Mouse (Mus musculus): ENCODE measurements around the gene Zdhhc3. TPM values are rescaled to one million over a fixed set of nuclear protein-coding genes. Genes with fewer than 3 reads are reported as not detected.

Gene Zdhhc3
- polyA plus RNA-seq, 1 experiment from 2014 or later: 68.4 TPM

GRCm38 (mm10) chr9:123150241-123151020 is 37.4 kb upstream of the Zdhhc3 start, which contains the start of gene Clec3b:
Clec3b (plus strand) TSS chr9:123150946.
- Histone ChIP-seq H3K4me2 (no peak within 1 kb of the TSS), H3K27ac (ENCODE audit: low read depth, low read length) (no peak within 1 kb of the TSS), H3K9ac (ENCODE audit: low read length) (no peak within 1 kb of the TSS), H3K9me3 (ENCODE audit: control insufficient read depth, low read length) (no peaks in the 10 kb centered on the region), H3K4me1 (ENCODE audit: control insufficient read depth, insufficient read depth, low read length) (no peaks in the 10 kb centered on the region), H3K4me3 (ENCODE audit: low read depth, low read length) (no peak within 1 kb of the TSS), H3K36me3 (ENCODE audit: control insufficient read depth, insufficient read depth, low read length) (no peaks in the 10 kb centered on the region), H3K27me3 (ENCODE audit: control insufficient read depth, insufficient read depth, low read length) (no peaks in the 10 kb centered on the region)
- DNase-seq (ENCODE audit: low spot score, missing footprints): no peak
- no peak for ATAC-seq (ENCODE audit: low FRiP score)
- WGBS: 85% methylated on average over 5 of the region's 5 CpGs

- Histone ChIP-seq H3K36me3 (ENCODE audit: control insufficient read depth, insufficient read depth, low read length) (no peaks in the 10 kb centered on the region), H3K27me3 (ENCODE audit: control insufficient read depth, insufficient read depth, low read length) (no peaks in the 10 kb centered on the region), H3K4me2 (no peak overlapping the region), H3K27ac (ENCODE audit: low read depth, low read length) (no peak overlapping the region), H3K9me3 (ENCODE audit: control insufficient read depth, low read length) (no peaks in the 10 kb centered on the region), H3K9ac (ENCODE audit: low read length) (no peak overlapping the region), H3K4me1 (ENCODE audit: control insufficient read depth, insufficient read depth, low read length) (no peaks in the 10 kb centered on the region), H3K4me3 (ENCODE audit: low read depth, low read length) (no peak overlapping the region)
- ATAC-seq (ENCODE audit: low FRiP score) (no peak), DNase-seq (ENCODE audit: low spot score, missing footprints) (no peak)
- WGBS: 79% methylated on average over 5 of the region's 5 CpGs
These were observed 35.4 kb upstream of the Zdhhc3 start for GRCm38 (mm10) chr9:123148430-123148829.

GRCm38 (mm10) chr9:123139887-123140614 is 27.0 kb upstream of the Zdhhc3 start:
- WGBS: 84% methylated on average over 4 of the region's 4 CpGs

GRCm38 (mm10) chr9:123138891-123139474 is 26.0 kb upstream of the Zdhhc3 start:
- no peaks in the 10 kb centered on the region for H3K9me3 ChIP-seq (ENCODE audit: control insufficient read depth, low read length)
- no peaks in the 10 kb centered on the region for H3K27me3 ChIP-seq (ENCODE audit: control insufficient read depth, insufficient read depth, low read length)
- no peak overlapping the region for H3K4me3 ChIP-seq (ENCODE audit: low read depth, low read length)
- H3K27ac ChIP-seq (ENCODE audit: low read depth, low read length): no peak overlapping the region
- WGBS: 81% methylated on average over 5 of the region's 5 CpGs
- no peak overlapping the region for H3K9ac ChIP-seq (ENCODE audit: low read length)
- H3K4me1 ChIP-seq (ENCODE audit: control insufficient read depth, insufficient read depth, low read length): no peaks in the 10 kb centered on the region
- H3K4me2 ChIP-seq: no peak overlapping the region
- peaks cover 21% of the 10 kb centered on the region for H3K36me3 ChIP-seq (ENCODE audit: control insufficient read depth, insufficient read depth, low read length)
- ATAC-seq (ENCODE audit: low FRiP score) (no peak), DNase-seq (ENCODE audit: low spot score, missing footprints) (no peak)

More at GRCm38 (mm10) chr9:123139887-123140614, 27.0 kb upstream of the Zdhhc3 start:
- ATAC-seq (ENCODE audit: low FRiP score) (no peak), DNase-seq (ENCODE audit: low spot score, missing footprints) (no peak)
- H3K9me3 ChIP-seq (ENCODE audit: control insufficient read depth, low read length): no peaks in the 10 kb centered on the region
- no peak overlapping the region for H3K27ac ChIP-seq (ENCODE audit: low read depth, low read length)
- H3K9ac ChIP-seq (ENCODE audit: low read length): no peak overlapping the region
- no peaks in the 10 kb centered on the region for H3K4me1 ChIP-seq (ENCODE audit: control insufficient read depth, insufficient read depth, low read length)
- peaks cover 15% of the 10 kb centered on the region for H3K36me3 ChIP-seq (ENCODE audit: control insufficient read depth, insufficient read depth, low read length)
- no peaks in the 10 kb centered on the region for H3K27me3 ChIP-seq (ENCODE audit: control insufficient read depth, insufficient read depth, low read length)
- H3K4me2 ChIP-seq: no peak overlapping the region
- no peak overlapping the region for H3K4me3 ChIP-seq (ENCODE audit: low read depth, low read length)

- no peak overlapping the region for H3K4me2 ChIP-seq
- H3K9me3 ChIP-seq (ENCODE audit: control insufficient read depth, low read length): no peaks in the 10 kb centered on the region
- no peak overlapping the region for H3K9ac ChIP-seq (ENCODE audit: low read length)
- WGBS: 91% methylated on average over 7 of the region's 7 CpGs
- no peak overlapping the region for H3K27ac ChIP-seq (ENCODE audit: low read depth, low read length)
- no peaks in the 10 kb centered on the region for H3K27me3 ChIP-seq (ENCODE audit: control insufficient read depth, insufficient read depth, low read length)
- peaks cover 32% of the 10 kb centered on the region for H3K36me3 ChIP-seq (ENCODE audit: control insufficient read depth, insufficient read depth, low read length)
- ATAC-seq (ENCODE audit: low FRiP score) (no peak), DNase-seq (ENCODE audit: low spot score, missing footprints) (no peak)
- H3K4me1 ChIP-seq (ENCODE audit: control insufficient read depth, insufficient read depth, low read length): no peaks in the 10 kb centered on the region
- no peak overlapping the region for H3K4me3 ChIP-seq (ENCODE audit: low read depth, low read length)
These were observed 24.1 kb upstream of the Zdhhc3 start for GRCm38 (mm10) chr9:123136953-123137682.

- no peaks in the 10 kb centered on the region for H3K4me1 ChIP-seq (ENCODE audit: control insufficient read depth, insufficient read depth, low read length)
- WGBS: 90% methylated on average over 3 of the region's 3 CpGs
- no peaks in the 10 kb centered on the region for H3K27me3 ChIP-seq (ENCODE audit: control insufficient read depth, insufficient read depth, low read length)
- no peak overlapping the region for H3K27ac ChIP-seq (ENCODE audit: low read depth, low read length)
- no peaks in the 10 kb centered on the region for H3K9me3 ChIP-seq (ENCODE audit: control insufficient read depth, low read length)
- H3K9ac ChIP-seq (ENCODE audit: low read length): no peak overlapping the region
- H3K4me2 ChIP-seq: no peak overlapping the region
- peaks cover 45% of the 10 kb centered on the region for H3K36me3 ChIP-seq (ENCODE audit: control insufficient read depth, insufficient read depth, low read length)
- no peak for ATAC-seq (ENCODE audit: low FRiP score)
- DNase-seq (ENCODE audit: low spot score, missing footprints): no peak
- no peak overlapping the region for H3K4me3 ChIP-seq (ENCODE audit: low read depth, low read length)
These were observed 20.0 kb upstream of the Zdhhc3 start for GRCm38 (mm10) chr9:123132994-123133393.

- no peak for DNase-seq (ENCODE audit: low spot score, missing footprints)
- Histone ChIP-seq H3K4me1 (ENCODE audit: control insufficient read depth, insufficient read depth, low read length) (no peaks in the 10 kb centered on the region), H3K27ac (ENCODE audit: low read depth, low read length) (no peak overlapping the region), H3K4me3 (ENCODE audit: low read depth, low read length) (no peak overlapping the region), H3K27me3 (ENCODE audit: control insufficient read depth, insufficient read depth, low read length) (no peaks in the 10 kb centered on the region), H3K9me3 (ENCODE audit: control insufficient read depth, low read length) (no peaks in the 10 kb centered on the region), H3K9ac (ENCODE audit: low read length) (no peak overlapping the region), H3K36me3 (ENCODE audit: control insufficient read depth, insufficient read depth, low read length) (peaks cover 23% of the 10 kb centered on the region), H3K4me2 (no peak overlapping the region)
- ATAC-seq (ENCODE audit: low FRiP score): no peak
- WGBS: 93% methylated on average over 6 of the region's 6 CpGs
These were observed 14.7 kb upstream of the Zdhhc3 start for GRCm38 (mm10) chr9:123127663-123128062.

GRCm38 (mm10) chr9:123124413-123124981 is 11.5 kb upstream of the Zdhhc3 start:
- H3K9me3 ChIP-seq (ENCODE audit: control insufficient read depth, low read length): no peaks in the 10 kb centered on the region
- DNase-seq (ENCODE audit: low spot score, missing footprints) (no peak), ATAC-seq (ENCODE audit: low FRiP score) (no peak)
- H3K4me2 ChIP-seq: no peak overlapping the region
- H3K36me3 ChIP-seq (ENCODE audit: control insufficient read depth, insufficient read depth, low read length): peaks cover 23% of the 10 kb centered on the region; the same call in 1 of the 2 replicates
- H3K27me3 ChIP-seq (ENCODE audit: control insufficient read depth, insufficient read depth, low read length): no peaks in the 10 kb centered on the region
- WGBS: 94% methylated on average over 2 of the region's 2 CpGs
- no peak overlapping the region for H3K27ac ChIP-seq (ENCODE audit: low read depth, low read length)
- H3K4me3 ChIP-seq (ENCODE audit: low read depth, low read length): no peak overlapping the region
- H3K9ac ChIP-seq (ENCODE audit: low read length): no peak overlapping the region
- no peaks in the 10 kb centered on the region for H3K4me1 ChIP-seq (ENCODE audit: control insufficient read depth, insufficient read depth, low read length)

Data from midbrain, embryonic 11.5 days (tissue).